8 mouse cellular contexts compared by ENCODE assay signal in genomic region chr17:33759767-33760254, GRCm38 (mm10). TPM values are rescaled to one million over a fixed set of nuclear protein-coding genes. Genes with fewer than 3 reads are reported as not detected.
DNase-seq lines count a peak whose midpoint lies in the region; ATAC-seq and TF ChIP-seq lines count a peak whose summit lies in the region.

No protein-coding gene starts in this region.

- ATAC-seq in forebrain, embryonic 12.5 days (ENCODE audit: low FRiP score), result peak; percentile 88
- ATAC-seq in heart, postnatal 0 days (ENCODE audit: insufficient read depth, low read depth), result peak; percentile 84
- ATAC-seq in liver, embryonic 15.5 days (ENCODE audit: insufficient read depth), result peak; percentile 80
- peak; percentile 85 for ATAC-seq in neural tube, embryonic 11.5 days (ENCODE audit: insufficient read depth, low FRiP score, low TSS enrichment)
- peak; percentile 88 for ATAC-seq in stomach, embryonic 16.5 days (ENCODE audit: insufficient read depth, low FRiP score)

- peak; percentile 63; the same call in 1 of the 2 replicates for TF ChIP-seq EP300 in heart, postnatal 0 days (IDR thresholded peaks at IDR 0.05; ENCODE audit: low read depth)

- TF ChIP-seq CTCF in E14TG2a.4 (conservative IDR thresholded peaks at IDR 0.05; ENCODE audit: low read length), result no peak
- TF ChIP-seq CTCF in heart, postnatal 0 days (IDR thresholded peaks at IDR 0.05; ENCODE audit: low read depth), result no peak

- no peaks in the 10 kb centered on the region for H3K27me3 ChIP-seq in E14TG2a.4 (ENCODE audit: insufficient read depth, low read length)
- no peaks in the 10 kb centered on the region for H3K27me3 ChIP-seq in forebrain, embryonic 12.5 days
- no peaks in the 10 kb centered on the region for H3K27me3 ChIP-seq in heart, postnatal 0 days (ENCODE audit: control insufficient read depth, insufficient read depth, low read length)
- H3K27me3 ChIP-seq in liver, embryonic 15.5 days, result no peaks in the 10 kb centered on the region
- H3K27me3 ChIP-seq in neural tube, embryonic 11.5 days (ENCODE audit: control insufficient read depth, insufficient read depth, low read length), result no peaks in the 10 kb centered on the region
- H3K27me3 ChIP-seq in stomach, embryonic 16.5 days (ENCODE audit: control insufficient read depth, insufficient read depth, low read length), result no peaks in the 10 kb centered on the region

- H3K36me3 ChIP-seq in E14TG2a.4 (ENCODE audit: insufficient read depth, low read length), result peaks cover 40% of the 10 kb centered on the region
- peaks cover 11% of the 10 kb centered on the region for H3K36me3 ChIP-seq in forebrain, embryonic 12.5 days (replicated peaks)
- no peaks in the 10 kb centered on the region for H3K36me3 ChIP-seq in heart, postnatal 0 days (replicated peaks; ENCODE audit: control insufficient read depth, insufficient read depth, low read length)
- H3K36me3 ChIP-seq in liver, embryonic 15.5 days (replicated peaks), result peaks cover 28% of the 10 kb centered on the region
- no peaks in the 10 kb centered on the region for H3K36me3 ChIP-seq in neural tube, embryonic 11.5 days (ENCODE audit: control insufficient read depth, insufficient read depth, low read length)
- no peaks in the 10 kb centered on the region for H3K36me3 ChIP-seq in stomach, embryonic 16.5 days (ENCODE audit: control insufficient read depth, insufficient read depth, low read length)

- H3K4me3 ChIP-seq in E14TG2a.4 (replicated peaks; ENCODE audit: low read length), result peak overlapping the region; percentile 91
- peak overlapping the region; percentile 79 for H3K4me3 ChIP-seq in forebrain, embryonic 12.5 days (replicated peaks)
- H3K4me3 ChIP-seq in heart, postnatal 0 days (ENCODE audit: low read depth, low read length), result peak overlapping the region; percentile 71
- peak overlapping the region; percentile 72 for H3K4me3 ChIP-seq in liver, embryonic 15.5 days (replicated peaks)
- H3K4me3 ChIP-seq in neural tube, embryonic 11.5 days (ENCODE audit: low read depth, low read length), result peak overlapping the region; percentile 77
- H3K4me3 ChIP-seq in stomach, embryonic 16.5 days (replicated peaks; ENCODE audit: low read length), result peak overlapping the region; percentile 68

- H3K9ac ChIP-seq in forebrain, embryonic 12.5 days, result peak overlapping the region; percentile 97
- peak overlapping the region; percentile 95 for H3K9ac ChIP-seq in heart, postnatal 0 days (replicated peaks; ENCODE audit: low read depth, low read length)
- peak overlapping the region; percentile 92 for H3K9ac ChIP-seq in liver, embryonic 15.5 days
- peak overlapping the region; percentile 99 for H3K9ac ChIP-seq in neural tube, embryonic 11.5 days (ENCODE audit: low read length)
- peak overlapping the region; percentile 92 for H3K9ac ChIP-seq in stomach, embryonic 16.5 days (ENCODE audit: low read length)

- H3K27ac ChIP-seq in forebrain, embryonic 12.5 days, result peak overlapping the region; percentile 99
- H3K27ac ChIP-seq in heart, postnatal 0 days (ENCODE audit: low read depth), result peak overlapping the region; percentile 99
- H3K27ac ChIP-seq in liver, embryonic 15.5 days (replicated peaks), result peak overlapping the region; percentile 99
- H3K27ac ChIP-seq in neural tube, embryonic 11.5 days (ENCODE audit: low read depth, low read length), result peak overlapping the region; percentile 99
- peak overlapping the region; percentile 100 for H3K27ac ChIP-seq in stomach, embryonic 16.5 days (ENCODE audit: low read length)

- H3K4me2 ChIP-seq in forebrain, embryonic 12.5 days, result peak overlapping the region; percentile 85
- peak overlapping the region; percentile 65 for H3K4me2 ChIP-seq in heart, postnatal 0 days (ENCODE audit: low read depth, low read length)
- H3K4me2 ChIP-seq in liver, embryonic 15.5 days, result peak overlapping the region; percentile 85
- H3K4me2 ChIP-seq in neural tube, embryonic 11.5 days (ENCODE audit: low read depth), result peak overlapping the region; percentile 41
- peak overlapping the region; percentile 76 for H3K4me2 ChIP-seq in stomach, embryonic 16.5 days (ENCODE audit: low read depth, low read length)

- H3K9me3 ChIP-seq in E14TG2a.4 (ENCODE audit: low read length), result peaks cover 6% of the 10 kb centered on the region; the same call in 1 of the 2 replicates
- no peaks in the 10 kb centered on the region for H3K9me3 ChIP-seq in forebrain, embryonic 12.5 days
- no peaks in the 10 kb centered on the region for H3K9me3 ChIP-seq in heart, postnatal 0 days (replicated peaks; ENCODE audit: control insufficient read depth, low read length)
- no peaks in the 10 kb centered on the region for H3K9me3 ChIP-seq in liver, embryonic 15.5 days (replicated peaks)
- H3K9me3 ChIP-seq in neural tube, embryonic 11.5 days (ENCODE audit: control insufficient read depth, low read length), result no peaks in the 10 kb centered on the region
- H3K9me3 ChIP-seq in stomach, embryonic 16.5 days (replicated peaks; ENCODE audit: control insufficient read depth, low read length), result no peaks in the 10 kb centered on the region

- peak; percentile 95 for DNase-seq in c-Kit-positive CD71-positive TER-119-positive erythroid progenitor cells, embryonic 14.5 days (ENCODE audit: low spot score)
- DNase-seq in heart, postnatal 0 days (ENCODE audit: low spot score), result peak; percentile 72
- DNase-seq in kidney, postnatal 4 days, result peak; percentile 99
- peak; percentile 90 for DNase-seq in neural tube, embryonic 11.5 days (ENCODE audit: low spot score)

- WGBS in forebrain, embryonic 12.5 days, result under 1% methylated on average over 38 of the region's 38 CpGs
- under 1% methylated on average over 35 of the region's 38 CpGs for WGBS in heart, postnatal 0 days
- WGBS in liver, embryonic 15.5 days (ENCODE audit: insufficient replicate concordance), result under 1% methylated on average over 38 of the region's 38 CpGs
- under 1% methylated on average over 31 of the region's 38 CpGs for WGBS in neural tube, embryonic 11.5 days
- WGBS in stomach, embryonic 16.5 days, result 1% methylated on average over 38 of the region's 38 CpGs

- peaks cover 56% of the 10 kb centered on the region for H3K4me1 ChIP-seq in E14TG2a.4 (replicated peaks; ENCODE audit: low read depth, low read length)
- H3K4me1 ChIP-seq in forebrain, embryonic 12.5 days, result peaks cover 45% of the 10 kb centered on the region
- peaks cover 43% of the 10 kb centered on the region for H3K4me1 ChIP-seq in heart, postnatal 0 days (ENCODE audit: control insufficient read depth, insufficient read depth)
- H3K4me1 ChIP-seq in liver, embryonic 15.5 days (replicated peaks), result peaks cover 51% of the 10 kb centered on the region
- H3K4me1 ChIP-seq in neural tube, embryonic 11.5 days (ENCODE audit: control insufficient read depth, insufficient read depth, low read length), result peaks cover 6% of the 10 kb centered on the region
- peaks cover 42% of the 10 kb centered on the region for H3K4me1 ChIP-seq in stomach, embryonic 16.5 days (ENCODE audit: control insufficient read depth, insufficient read depth, low read length)

RNA-seq across cellular contexts. Expression of gene Rab11b, which starts 0.5 kb away (rescaled TPM):
- polyA plus RNA-seq in forebrain, embryonic 12.5 days (2016; fragmentation: Nextera tagmentation; extraction: Ambion mirVana), result 377 and 388 TPM in 2 replicates
- 58.6 and 87.8 TPM in 2 replicates for total RNA-seq in heart, postnatal 0 days (2014; rRNA removed; ENCODE audit: low replicate concordance)
- 382 and 425 TPM in 2 replicates for polyA plus RNA-seq in heart, postnatal 0 days (2015; fragmentation: Nextera tagmentation; extraction: Ambion mirVana)
- 111 and 116 TPM in 2 replicates for polyA plus RNA-seq in liver, embryonic 15.5 days (2015; fragmentation: Nextera tagmentation; extraction: Ambion mirVana)
- polyA plus RNA-seq in neural tube, embryonic 11.5 days (2014; fragmentation: Nextera tagmentation; extraction: Ambion mirVana), result 293 and 295 TPM in 2 replicates
- polyA plus RNA-seq in stomach, embryonic 16.5 days (2015; fragmentation: Nextera tagmentation; extraction: Ambion mirVana), result 212 and 237 TPM in 2 replicates

RNA-seq across cellular contexts. Expression of gene Angptl4, which starts 21.8 kb away (rescaled TPM):
- 11.4 and 13.3 TPM in 2 replicates for polyA plus RNA-seq in forebrain, embryonic 12.5 days (2016; fragmentation: Nextera tagmentation; extraction: Ambion mirVana)
- total RNA-seq in heart, postnatal 0 days (2014; rRNA removed; ENCODE audit: low replicate concordance), result 35.2 and 79.3 TPM in 2 replicates
- polyA plus RNA-seq in heart, postnatal 0 days (2015; fragmentation: Nextera tagmentation; extraction: Ambion mirVana), result 59.2 and 124 TPM in 2 replicates
- 23.0 and 27.6 TPM in 2 replicates for polyA plus RNA-seq in liver, embryonic 15.5 days (2015; fragmentation: Nextera tagmentation; extraction: Ambion mirVana)
- 14.9 and 18.6 TPM in 2 replicates for polyA plus RNA-seq in neural tube, embryonic 11.5 days (2014; fragmentation: Nextera tagmentation; extraction: Ambion mirVana)
- polyA plus RNA-seq in stomach, embryonic 16.5 days (2015; fragmentation: Nextera tagmentation; extraction: Ambion mirVana), result 25.8 and 30.7 TPM in 2 replicates

RNA-seq across cellular contexts. Expression of gene March2, which starts 41.3 kb away (rescaled TPM):
- polyA plus RNA-seq in forebrain, embryonic 12.5 days (2016; fragmentation: Nextera tagmentation; extraction: Ambion mirVana), result 42.4 and 48.7 TPM in 2 replicates
- total RNA-seq in heart, postnatal 0 days (2014; rRNA removed; ENCODE audit: low replicate concordance), result 117 and 124 TPM in 2 replicates
- 87.6 and 88.5 TPM in 2 replicates for polyA plus RNA-seq in heart, postnatal 0 days (2015; fragmentation: Nextera tagmentation; extraction: Ambion mirVana)
- polyA plus RNA-seq in liver, embryonic 15.5 days (2015; fragmentation: Nextera tagmentation; extraction: Ambion mirVana), result 274 and 311 TPM in 2 replicates
- polyA plus RNA-seq in neural tube, embryonic 11.5 days (2014; fragmentation: Nextera tagmentation; extraction: Ambion mirVana), result 39.3 and 43.8 TPM in 2 replicates
- polyA plus RNA-seq in stomach, embryonic 16.5 days (2015; fragmentation: Nextera tagmentation; extraction: Ambion mirVana), result 56.0 and 58.8 TPM in 2 replicates

RNA-seq across cellular contexts. Expression of gene Kank3, which starts 50.5 kb away (rescaled TPM):
- 27.3 and 27.8 TPM in 2 replicates for polyA plus RNA-seq in forebrain, embryonic 12.5 days (2016; fragmentation: Nextera tagmentation; extraction: Ambion mirVana)
- 33.3 and 68.7 TPM in 2 replicates for total RNA-seq in heart, postnatal 0 days (2014; rRNA removed; ENCODE audit: low replicate concordance)
- polyA plus RNA-seq in heart, postnatal 0 days (2015; fragmentation: Nextera tagmentation; extraction: Ambion mirVana), result 46.1 and 50.8 TPM in 2 replicates
- polyA plus RNA-seq in liver, embryonic 15.5 days (2015; fragmentation: Nextera tagmentation; extraction: Ambion mirVana), result 10.4 and 12.8 TPM in 2 replicates
- polyA plus RNA-seq in neural tube, embryonic 11.5 days (2014; fragmentation: Nextera tagmentation; extraction: Ambion mirVana), result 23.5 TPM in 2 replicates
- 24.8 and 29.0 TPM in 2 replicates for polyA plus RNA-seq in stomach, embryonic 16.5 days (2015; fragmentation: Nextera tagmentation; extraction: Ambion mirVana)

Comparison
In these comparisons a context has a peak if more than half of its experiments do, and no peak if none do; other contexts are left out.
1. Peak in every context shown above with its lines: DNase-seq, ATAC-seq, H3K4me3 ChIP-seq and H3K27ac ChIP-seq.